Mouse (Mus musculus): Measurements from ENCODE around the gene Grtp1. TPM values are rescaled to one million over a fixed set of nuclear protein-coding genes. Genes with fewer than 3 reads are reported as not detected.
A peak's percentile ranks its signal among the peaks of the same experiment; 100 is the strongest.

Grtp1 gene
- polyA plus RNA-seq, 1 experiment from 2014 or later: 14.4 TPM

- ATAC-seq (ENCODE audit: low FRiP score): no peak
- Histone ChIP-seq H3K4me3 (replicated peaks) (no peak overlapping the region), H3K9me3 (replicated peaks) (no peaks in the 10 kb centered on the region), H3K4me2 (no peak overlapping the region), H3K9ac (replicated peaks) (no peak overlapping the region), H3K27ac (replicated peaks) (no peak overlapping the region), H3K4me1 (no peaks in the 10 kb centered on the region; the same call in 1 of the 2 replicates), H3K36me3 (no peaks in the 10 kb centered on the region), H3K27me3 (replicated peaks) (no peaks in the 10 kb centered on the region)
- 82% methylated on average over 9 of the region's 9 CpGs for WGBS
These were observed 24.0 kb upstream of the Grtp1 start for GRCm38 (mm10) chr8:13224426-13224825.

DNA sequence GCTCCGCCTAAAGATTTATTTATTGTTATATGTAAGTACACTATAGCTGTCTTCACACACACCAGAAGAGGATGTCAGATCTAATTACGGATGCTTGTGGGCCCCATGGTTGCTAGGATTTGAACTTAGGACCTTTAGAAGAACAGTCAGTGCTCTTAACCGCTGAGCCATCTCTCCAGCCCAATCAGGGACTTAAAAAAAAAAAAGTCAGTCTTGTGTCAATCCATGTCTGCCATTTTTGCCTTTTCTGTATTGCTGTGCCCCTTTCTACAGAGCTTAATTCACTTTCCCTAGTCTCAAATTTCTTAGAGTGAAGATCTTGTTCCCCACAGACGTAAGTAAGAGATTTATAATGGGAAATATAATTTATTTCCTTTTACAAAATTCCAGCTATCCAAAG is 18.0 kb upstream of the Grtp1 start:
- H3K27me3 ChIP-seq (replicated peaks): no peaks in the 10 kb centered on the region
- 90% methylated on average over 4 of the region's 4 CpGs for WGBS
- H3K4me3 ChIP-seq (replicated peaks): no peak overlapping the region
- ATAC-seq (ENCODE audit: low FRiP score): no peak
- H3K27ac ChIP-seq (replicated peaks): no peak overlapping the region
- H3K4me2 ChIP-seq: no peak overlapping the region
- H3K9me3 ChIP-seq (replicated peaks): no peaks in the 10 kb centered on the region
- no peak overlapping the region for H3K9ac ChIP-seq (replicated peaks)
- peaks cover 5% of the 10 kb centered on the region; the same call in 1 of the 2 replicates for H3K4me1 ChIP-seq
- no peaks in the 10 kb centered on the region for H3K36me3 ChIP-seq

DNA sequence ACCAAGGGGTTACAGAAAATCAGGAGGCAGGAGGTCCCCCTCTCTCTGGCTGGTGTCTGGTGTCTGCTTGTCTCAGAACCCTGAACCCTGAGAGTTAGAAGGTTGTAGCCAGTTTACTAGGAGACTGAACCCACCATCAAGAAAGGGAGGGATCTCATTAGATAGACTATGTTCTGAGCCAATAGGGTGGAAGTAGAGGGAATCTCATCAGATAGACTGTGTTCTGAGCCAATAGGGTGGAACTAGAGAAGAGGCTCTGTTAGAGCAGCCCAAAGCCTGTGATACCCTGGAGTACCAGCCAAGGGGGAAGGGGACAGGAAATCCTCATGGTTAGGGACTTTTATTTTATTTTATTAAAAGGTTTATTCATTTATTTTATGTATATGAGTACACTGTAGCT is 17.6 kb upstream of the Grtp1 start:
- H3K9me3 ChIP-seq (replicated peaks): no peaks in the 10 kb centered on the region
- H3K27me3 ChIP-seq (replicated peaks): no peaks in the 10 kb centered on the region
- H3K27ac ChIP-seq (replicated peaks): no peak overlapping the region
- H3K4me1 ChIP-seq: peaks cover 10% of the 10 kb centered on the region
- no peak for ATAC-seq (ENCODE audit: low FRiP score)
- H3K4me2 ChIP-seq: no peak overlapping the region
- H3K36me3 ChIP-seq: no peaks in the 10 kb centered on the region
- no peak overlapping the region for H3K4me3 ChIP-seq (replicated peaks)
- H3K9ac ChIP-seq (replicated peaks): no peak overlapping the region

- H3K4me2 ChIP-seq: no peak overlapping the region
- 52% methylated on average over 5 of the region's 5 CpGs for WGBS
These were observed 16.7 kb upstream of the Grtp1 start for GRCm38 (mm10) chr8:13217093-13217492.

DNA sequence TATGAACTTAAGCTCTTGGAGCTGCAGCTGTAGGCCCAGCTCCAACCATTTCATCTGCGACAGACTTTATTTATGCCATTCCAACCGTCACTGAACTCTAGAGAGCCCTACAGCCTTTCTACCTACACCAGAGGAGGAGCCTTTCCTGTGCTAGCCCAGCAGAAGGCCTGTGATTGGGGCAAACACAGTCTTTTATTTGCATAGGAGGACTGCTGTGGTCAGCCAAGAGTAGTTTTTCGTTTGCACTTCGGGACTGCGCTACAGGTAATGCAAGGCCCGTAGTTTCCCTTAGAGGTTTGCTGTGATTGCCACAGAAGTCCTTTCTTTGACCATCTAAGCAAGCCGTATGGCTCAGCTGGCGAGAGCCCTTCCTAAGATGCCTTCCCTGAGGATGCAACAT is 16.0 kb upstream of the Grtp1 start:
- H3K4me2 ChIP-seq: no peak overlapping the region

More at GRCm38 (mm10) chr8:13217093-13217492, 16.7 kb upstream of the Grtp1 start:
- H3K4me1 ChIP-seq: peaks cover 10% of the 10 kb centered on the region
- H3K36me3 ChIP-seq: no peaks in the 10 kb centered on the region
- no peaks in the 10 kb centered on the region for H3K9me3 ChIP-seq (replicated peaks)
- no peak overlapping the region for H3K27ac ChIP-seq (replicated peaks)
- no peak for ATAC-seq (ENCODE audit: low FRiP score)
- no peak overlapping the region for H3K4me3 ChIP-seq (replicated peaks)
- H3K27me3 ChIP-seq (replicated peaks): no peaks in the 10 kb centered on the region
- no peak overlapping the region for H3K9ac ChIP-seq (replicated peaks)

GRCm38 (mm10) chr8:13213479-13214268 is 13.3 kb upstream of the Grtp1 start:
- Histone ChIP-seq H3K9ac (replicated peaks) (no peak overlapping the region), H3K27me3 (replicated peaks) (no peaks in the 10 kb centered on the region), H3K4me3 (replicated peaks) (no peak overlapping the region), H3K9me3 (replicated peaks) (no peaks in the 10 kb centered on the region), H3K4me2 (peak overlapping the region; percentile 50; the same call in 1 of the 2 replicates), H3K36me3 (no peaks in the 10 kb centered on the region), H3K4me1 (peaks cover 10% of the 10 kb centered on the region), H3K27ac (replicated peaks) (no peak overlapping the region)
- ATAC-seq (ENCODE audit: low FRiP score): peak; percentile 78
- 27% methylated on average over 10 of the region's 10 CpGs for WGBS

More for the DNA sequence above, 16.0 kb upstream of the Grtp1 start:
- no peak overlapping the region for H3K4me3 ChIP-seq (replicated peaks)
- no peak overlapping the region for H3K27ac ChIP-seq (replicated peaks)
- no peaks in the 10 kb centered on the region for H3K36me3 ChIP-seq
- WGBS: 55% methylated on average over 8 of the region's 8 CpGs
- no peaks in the 10 kb centered on the region for H3K9me3 ChIP-seq (replicated peaks)
- H3K4me1 ChIP-seq: peaks cover 10% of the 10 kb centered on the region
- no peaks in the 10 kb centered on the region for H3K27me3 ChIP-seq (replicated peaks)
- no peak for ATAC-seq (ENCODE audit: low FRiP score)
- no peak overlapping the region for H3K9ac ChIP-seq (replicated peaks)

DNA sequence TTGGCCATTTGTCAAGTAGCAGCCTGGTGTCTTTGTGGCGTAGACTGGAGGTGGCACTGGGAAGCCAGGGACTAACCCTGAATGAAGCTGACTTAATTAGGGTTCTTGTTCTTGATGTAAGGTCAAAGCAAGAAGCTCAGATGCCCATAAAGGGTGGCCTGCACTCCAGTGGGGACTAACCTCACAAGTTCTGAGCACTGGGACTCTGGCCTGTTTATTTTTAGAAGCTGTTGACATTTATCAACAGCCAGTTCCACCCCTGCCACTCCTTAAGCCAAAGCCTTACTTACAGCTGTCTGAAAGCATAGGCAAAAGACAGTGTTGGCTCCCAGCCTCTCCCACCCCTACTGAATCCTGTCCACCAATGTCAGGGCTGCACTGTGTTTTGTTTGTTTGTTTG is 9.3 kb upstream of the Grtp1 start:
- 42% methylated on average over 1 of the region's 1 CpGs for WGBS
- no peaks in the 10 kb centered on the region for H3K36me3 ChIP-seq

DNA sequence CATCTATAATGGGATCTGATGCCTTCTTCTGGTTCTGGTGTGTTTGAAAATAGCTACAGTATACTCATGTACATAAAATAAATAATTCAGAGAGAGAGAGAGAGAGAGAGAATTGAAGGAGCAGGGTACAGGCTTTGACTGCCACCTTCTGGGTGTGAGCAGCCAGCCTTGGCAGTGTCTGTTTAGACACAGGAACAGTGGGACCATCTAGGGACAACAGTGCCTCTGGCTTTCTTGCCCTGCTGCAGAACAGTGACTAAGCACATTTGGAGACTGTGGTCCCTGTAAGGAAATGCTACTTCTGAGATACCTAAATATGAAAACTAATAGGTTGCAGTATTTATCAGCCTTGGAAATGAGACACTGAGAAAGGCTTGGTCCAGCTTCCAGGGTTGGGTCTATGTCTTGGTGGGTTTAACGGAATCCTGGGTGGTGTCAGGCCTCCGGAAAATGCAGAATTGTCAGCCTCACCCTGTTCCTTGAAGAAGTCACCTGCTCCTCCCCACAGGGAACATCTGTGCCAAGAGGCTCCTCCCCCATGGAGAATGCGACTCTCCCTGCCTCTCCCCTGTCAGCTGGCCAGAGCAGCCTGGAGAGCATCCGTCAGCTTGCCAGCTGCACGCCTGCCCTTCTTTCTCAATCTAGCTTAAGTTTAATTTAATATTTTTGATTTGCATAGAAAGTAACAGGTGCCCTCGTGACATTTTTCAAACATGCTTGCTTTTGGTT is 8.4 kb upstream of the Grtp1 start:
- Histone ChIP-seq H3K27me3 (replicated peaks) (no peaks in the 10 kb centered on the region), H3K36me3 (no peaks in the 10 kb centered on the region), H3K4me2 (no peak overlapping the region), H3K4me3 (replicated peaks) (no peak overlapping the region), H3K4me1 (peaks cover 7% of the 10 kb centered on the region), H3K27ac (replicated peaks) (no peak overlapping the region), H3K9ac (replicated peaks) (no peak overlapping the region), H3K9me3 (replicated peaks) (no peaks in the 10 kb centered on the region)
- ATAC-seq (ENCODE audit: low FRiP score): no peak
- WGBS: 52% methylated on average over 6 of the region's 6 CpGs

More for the DNA sequence above, 9.3 kb upstream of the Grtp1 start:
- no peak overlapping the region for H3K9ac ChIP-seq (replicated peaks)
- peaks cover 10% of the 10 kb centered on the region for H3K4me1 ChIP-seq
- H3K9me3 ChIP-seq (replicated peaks): no peaks in the 10 kb centered on the region
- ATAC-seq (ENCODE audit: low FRiP score): no peak
- no peak overlapping the region for H3K4me2 ChIP-seq
- no peaks in the 10 kb centered on the region for H3K27me3 ChIP-seq (replicated peaks)
- no peak overlapping the region for H3K27ac ChIP-seq (replicated peaks)
- H3K4me3 ChIP-seq (replicated peaks): no peak overlapping the region

DNA sequence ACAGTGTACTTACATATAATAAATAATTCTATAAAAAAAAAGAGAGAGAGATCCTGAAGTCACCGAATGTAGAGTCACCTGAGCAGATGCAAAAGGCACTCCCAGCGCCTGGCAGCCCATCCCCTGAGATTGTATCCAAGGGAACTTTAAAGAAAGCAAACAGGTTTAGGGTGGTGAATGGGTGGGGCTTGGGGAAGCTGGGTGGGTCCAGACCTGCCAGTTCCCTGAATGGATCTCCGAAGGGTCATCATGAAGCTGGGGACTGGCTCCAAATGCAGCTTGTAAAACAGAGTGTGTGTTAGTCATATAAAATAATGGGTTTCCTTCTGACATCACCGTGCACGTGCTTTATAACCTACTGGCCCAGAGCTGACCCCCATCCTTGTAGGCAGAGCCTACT is 5.9 kb upstream of the Grtp1 start:
- no peaks in the 10 kb centered on the region for H3K9me3 ChIP-seq (replicated peaks)
- H3K4me1 ChIP-seq: peaks cover 2% of the 10 kb centered on the region
- ATAC-seq (ENCODE audit: low FRiP score): no peak
- H3K27me3 ChIP-seq (replicated peaks): peaks cover 22% of the 10 kb centered on the region
- H3K4me3 ChIP-seq (replicated peaks): no peak overlapping the region
- H3K36me3 ChIP-seq: no peaks in the 10 kb centered on the region
- H3K27ac ChIP-seq (replicated peaks): no peak overlapping the region
- no peak overlapping the region for H3K4me2 ChIP-seq
- no peak overlapping the region for H3K9ac ChIP-seq (replicated peaks)
- 33% methylated on average over 5 of the region's 5 CpGs for WGBS

- H3K36me3 ChIP-seq: no peaks in the 10 kb centered on the region
- no peak overlapping the region for H3K27ac ChIP-seq (replicated peaks)
- no peak overlapping the region for H3K4me2 ChIP-seq
- H3K4me1 ChIP-seq: peaks cover 10% of the 10 kb centered on the region
- no peaks in the 10 kb centered on the region for H3K9me3 ChIP-seq (replicated peaks)
- ATAC-seq (ENCODE audit: low FRiP score): no peak
- peaks cover 27% of the 10 kb centered on the region for H3K27me3 ChIP-seq (replicated peaks)
- no peak overlapping the region for H3K4me3 ChIP-seq (replicated peaks)
- WGBS: 87% methylated on average over 5 of the region's 5 CpGs
- H3K9ac ChIP-seq (replicated peaks): no peak overlapping the region
These were observed 4.9 kb upstream of the Grtp1 start for GRCm38 (mm10) chr8:13205311-13205710.

DNA sequence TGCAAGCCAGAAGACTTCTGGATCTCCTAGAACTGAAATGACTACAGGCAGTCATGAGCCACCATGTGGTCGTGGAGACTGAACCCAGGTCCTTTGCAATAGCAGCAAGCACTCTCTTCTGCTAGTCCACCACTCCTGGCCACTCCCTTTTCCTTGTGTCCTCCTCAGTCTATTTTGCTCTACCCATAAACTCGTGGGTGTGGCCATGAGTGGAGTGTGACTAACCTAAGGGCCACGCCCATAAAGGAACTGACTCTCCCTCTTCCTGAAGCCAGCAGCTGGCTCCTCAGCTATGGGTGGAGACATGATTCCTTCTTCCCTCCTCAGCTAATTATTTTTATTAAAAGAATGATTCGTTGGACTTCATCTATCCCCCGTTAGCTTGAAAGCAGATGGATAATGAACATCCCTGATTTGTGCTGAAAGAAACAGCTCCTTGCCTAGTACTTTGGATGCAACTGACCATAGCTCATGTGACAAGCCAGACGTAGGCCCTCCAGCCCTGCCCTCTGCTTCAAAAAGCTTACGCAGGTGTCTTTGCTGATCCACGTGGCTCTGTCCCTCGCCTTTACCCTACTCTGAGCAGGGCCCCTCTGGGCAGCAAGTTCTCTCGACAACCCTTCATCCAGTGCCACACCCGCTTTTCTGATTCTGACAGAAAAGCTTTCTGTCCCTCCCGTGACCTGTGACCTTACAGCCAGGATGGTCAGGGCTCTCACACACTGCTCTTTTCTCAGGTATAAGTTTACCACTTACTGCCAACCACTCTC is 4.1 kb upstream of the Grtp1 start:
- WGBS: 75% methylated on average over 12 of the region's 12 CpGs
- no peaks in the 10 kb centered on the region for H3K36me3 ChIP-seq
- no peak overlapping the region for H3K27ac ChIP-seq (replicated peaks)
- peaks cover 27% of the 10 kb centered on the region for H3K27me3 ChIP-seq (replicated peaks)
- no peak for ATAC-seq (ENCODE audit: low FRiP score)
- no peak overlapping the region for H3K4me2 ChIP-seq
- no peaks in the 10 kb centered on the region for H3K9me3 ChIP-seq (replicated peaks)
- H3K4me3 ChIP-seq (replicated peaks): no peak overlapping the region
- H3K4me1 ChIP-seq: peaks cover 16% of the 10 kb centered on the region
- no peak overlapping the region for H3K9ac ChIP-seq (replicated peaks)

Measured in neural tube, embryonic 15.5 days (tissue).